Mouse (Mus musculus): ENCODE results near the gene Gm8453. TPM values are rescaled to one million over a fixed set of nuclear protein-coding genes. Genes with fewer than 3 reads are reported as not detected.
"Not testable (repeated sequence)": the region's sequence is repeated elsewhere in the genome, so short reads cannot be mapped to it uniquely, and the experiment has no call there.

Gene Gm8453
- total RNA-seq (2012; rRNA removed) (not detected in 2 replicates), polyA plus RNA-seq (2012; ENCODE audit: insufficient read depth in 1 of 2, insufficient read length in 2 of 2, low read depth in 1 of 2, low replicate concordance in 2 of 2, missing spikeins in 1 of 2) (not detected)

- not testable (repeated sequence) for H3K4me3 ChIP-seq (ENCODE audit: control insufficient read depth in 1 of 2, insufficient read depth in 1 of 2, low read depth in 2 of 2, low read length in 2 of 2); H3K27ac ChIP-seq (ENCODE audit: control insufficient read depth, low read depth, low read length); H3K36me3 ChIP-seq (ENCODE audit: control insufficient read depth in 1 of 2, insufficient read depth in 2 of 2, low read length in 2 of 2); H3K79me2 ChIP-seq (ENCODE audit: control insufficient read depth, insufficient read depth, low read length, poor library complexity); DNase-seq (ENCODE audit: low read depth, low spot score); H3K27me3 ChIP-seq (ENCODE audit: control insufficient read depth in 1 of 2, insufficient read depth in 2 of 2, low read length in 2 of 2); H3K9ac ChIP-seq (ENCODE audit: control insufficient read depth, low read depth, low read length, poor library complexity, severe bottlenecking); H3K4me1 ChIP-seq (ENCODE audit: control insufficient read depth in 1 of 2, insufficient read depth in 2 of 2, low read length in 2 of 2); H3K9me3 ChIP-seq (replicated peaks; ENCODE audit: insufficient read depth, low read length)
Observed at GRCm38 (mm10) chr7:22229384-22229783, at the start of gene Gm8453. TSS of gene Gm8453 (minus strand) at chr7:22229484.

GRCm38 (mm10) chr7:22201164-22201563, 28.1 kb downstream of the Gm8453 start, which contains the start of gene Gm8653:
TSS of gene Gm8653 (minus strand) at chr7:22201264.
- H3K4me3 ChIP-seq (ENCODE audit: control insufficient read depth in 1 of 2, insufficient read depth in 1 of 2, low read depth in 2 of 2, low read length in 2 of 2); H3K4me1 ChIP-seq (ENCODE audit: control insufficient read depth in 1 of 2, insufficient read depth in 2 of 2, low read length in 2 of 2); H3K79me2 ChIP-seq (ENCODE audit: control insufficient read depth, insufficient read depth, low read length, poor library complexity); DNase-seq (ENCODE audit: low read depth, low spot score); H3K27ac ChIP-seq (ENCODE audit: control insufficient read depth, low read depth, low read length); H3K9ac ChIP-seq (ENCODE audit: control insufficient read depth, low read depth, low read length, poor library complexity, severe bottlenecking); H3K9me3 ChIP-seq (replicated peaks; ENCODE audit: insufficient read depth, low read length); H3K36me3 ChIP-seq (ENCODE audit: control insufficient read depth in 1 of 2, insufficient read depth in 2 of 2, low read length in 2 of 2); H3K27me3 ChIP-seq (ENCODE audit: control insufficient read depth in 1 of 2, insufficient read depth in 2 of 2, low read length in 2 of 2): not testable (repeated sequence)

- DNase-seq (ENCODE audit: low read depth, low spot score); H3K4me3 ChIP-seq (ENCODE audit: control insufficient read depth in 1 of 2, insufficient read depth in 1 of 2, low read depth in 2 of 2, low read length in 2 of 2); H3K27me3 ChIP-seq (ENCODE audit: control insufficient read depth in 1 of 2, insufficient read depth in 2 of 2, low read length in 2 of 2); H3K4me1 ChIP-seq (ENCODE audit: control insufficient read depth in 1 of 2, insufficient read depth in 2 of 2, low read length in 2 of 2); H3K27ac ChIP-seq (ENCODE audit: control insufficient read depth, low read depth, low read length); H3K79me2 ChIP-seq (ENCODE audit: control insufficient read depth, insufficient read depth, low read length, poor library complexity); H3K9me3 ChIP-seq (replicated peaks; ENCODE audit: insufficient read depth, low read length); H3K9ac ChIP-seq (ENCODE audit: control insufficient read depth, low read depth, low read length, poor library complexity, severe bottlenecking); H3K36me3 ChIP-seq (ENCODE audit: control insufficient read depth in 1 of 2, insufficient read depth in 2 of 2, low read length in 2 of 2): not testable (repeated sequence)
Observed at GRCm38 (mm10) chr7:22189077-22189476, 40.2 kb downstream of the Gm8453 start, which contains the start of gene Vmn1r143. TSS of gene Vmn1r143 (plus strand) at chr7:22189377.

Other genes starting within 250 kb of the Gm8453 start
- not detected in 2 replicates for gene Vmn1r137, start 234.9 kb downstream of the Gm8453 start, total RNA-seq (2012; rRNA removed)
- gene Vmn1r137, start 234.9 kb downstream of the Gm8453 start, polyA plus RNA-seq (2012; ENCODE audit: insufficient read depth in 1 of 2, insufficient read length in 2 of 2, low read depth in 1 of 2, low replicate concordance in 2 of 2, missing spikeins in 1 of 2) = not detected
- not detected in 2 replicates for gene Vmn1r138, start 200.6 kb downstream of the Gm8453 start, total RNA-seq (2012; rRNA removed)
- not detected for gene Vmn1r138, start 200.6 kb downstream of the Gm8453 start, polyA plus RNA-seq (2012; ENCODE audit: insufficient read depth in 1 of 2, insufficient read length in 2 of 2, low read depth in 1 of 2, low replicate concordance in 2 of 2, missing spikeins in 1 of 2)
- gene Gm6176, start 173.2 kb downstream of the Gm8453 start, total RNA-seq (2012; rRNA removed) = not detected in 2 replicates
- not detected for gene Gm6176, start 173.2 kb downstream of the Gm8453 start, polyA plus RNA-seq (2012; ENCODE audit: insufficient read depth in 1 of 2, insufficient read length in 2 of 2, low read depth in 1 of 2, low replicate concordance in 2 of 2, missing spikeins in 1 of 2)
- not detected in 2 replicates for gene Vmn1r139, start 160.4 kb downstream of the Gm8453 start, total RNA-seq (2012; rRNA removed)
- not detected for gene Vmn1r139, start 160.4 kb downstream of the Gm8453 start, polyA plus RNA-seq (2012; ENCODE audit: insufficient read depth in 1 of 2, insufficient read length in 2 of 2, low read depth in 1 of 2, low replicate concordance in 2 of 2, missing spikeins in 1 of 2)
- gene Gm16451, start 111.2 kb downstream of the Gm8453 start, total RNA-seq (2012; rRNA removed) = not detected in 2 replicates
- not detected for gene Gm16451, start 111.2 kb downstream of the Gm8453 start, polyA plus RNA-seq (2012; ENCODE audit: insufficient read depth in 1 of 2, insufficient read length in 2 of 2, low read depth in 1 of 2, low replicate concordance in 2 of 2, missing spikeins in 1 of 2)
- gene Gm10666, start 94.7 kb downstream of the Gm8453 start, total RNA-seq (2012; rRNA removed) = not detected in 2 replicates
- gene Gm10666, start 94.7 kb downstream of the Gm8453 start, polyA plus RNA-seq (2012; ENCODE audit: insufficient read depth in 1 of 2, insufficient read length in 2 of 2, low read depth in 1 of 2, low replicate concordance in 2 of 2, missing spikeins in 1 of 2) = not detected
- not detected in 2 replicates for gene Vmn1r142, start 65.4 kb downstream of the Gm8453 start, total RNA-seq (2012; rRNA removed)
- not detected for gene Vmn1r142, start 65.4 kb downstream of the Gm8453 start, polyA plus RNA-seq (2012; ENCODE audit: insufficient read depth in 1 of 2, insufficient read length in 2 of 2, low read depth in 1 of 2, low replicate concordance in 2 of 2, missing spikeins in 1 of 2)
- gene Vmn1r143, start 40.1 kb downstream of the Gm8453 start, total RNA-seq (2012; rRNA removed) = not detected in 2 replicates
- not detected for gene Vmn1r143, start 40.1 kb downstream of the Gm8453 start, polyA plus RNA-seq (2012; ENCODE audit: insufficient read depth in 1 of 2, insufficient read length in 2 of 2, low read depth in 1 of 2, low replicate concordance in 2 of 2, missing spikeins in 1 of 2)
- not detected in 2 replicates for gene Gm8653, start 28.2 kb downstream of the Gm8453 start, total RNA-seq (2012; rRNA removed)
- not detected for gene Gm8653, start 28.2 kb downstream of the Gm8453 start, polyA plus RNA-seq (2012; ENCODE audit: insufficient read depth in 1 of 2, insufficient read length in 2 of 2, low read depth in 1 of 2, low replicate concordance in 2 of 2, missing spikeins in 1 of 2)
- gene Gm4187, start 100.2 kb upstream of the Gm8453 start, total RNA-seq (2012; rRNA removed) = not detected in 2 replicates
- not detected for gene Gm4187, start 100.2 kb upstream of the Gm8453 start, polyA plus RNA-seq (2012; ENCODE audit: insufficient read depth in 1 of 2, insufficient read length in 2 of 2, low read depth in 1 of 2, low replicate concordance in 2 of 2, missing spikeins in 1 of 2)
- gene Gm8660, start 141.6 kb upstream of the Gm8453 start, total RNA-seq (2012; rRNA removed) = not detected in 2 replicates
- gene Gm8660, start 141.6 kb upstream of the Gm8453 start, polyA plus RNA-seq (2012; ENCODE audit: insufficient read depth in 1 of 2, insufficient read length in 2 of 2, low read depth in 1 of 2, low replicate concordance in 2 of 2, missing spikeins in 1 of 2) = not detected
- not detected in 2 replicates for gene Vmn1r148, start 184.1 kb upstream of the Gm8453 start, total RNA-seq (2012; rRNA removed)
- not detected for gene Vmn1r148, start 184.1 kb upstream of the Gm8453 start, polyA plus RNA-seq (2012; ENCODE audit: insufficient read depth in 1 of 2, insufficient read length in 2 of 2, low read depth in 1 of 2, low replicate concordance in 2 of 2, missing spikeins in 1 of 2)
- not detected in 2 replicates for gene Vmn1r149, start 208.7 kb upstream of the Gm8453 start, total RNA-seq (2012; rRNA removed)
- gene Vmn1r149, start 208.7 kb upstream of the Gm8453 start, polyA plus RNA-seq (2012; ENCODE audit: insufficient read depth in 1 of 2, insufficient read length in 2 of 2, low read depth in 1 of 2, low replicate concordance in 2 of 2, missing spikeins in 1 of 2) = not detected
- gene Gm10665, start 234.6 kb upstream of the Gm8453 start, total RNA-seq (2012; rRNA removed) = not detected in 2 replicates
- gene Gm10665, start 234.6 kb upstream of the Gm8453 start, polyA plus RNA-seq (2012; ENCODE audit: insufficient read depth in 1 of 2, insufficient read length in 2 of 2, low read depth in 1 of 2, low replicate concordance in 2 of 2, missing spikeins in 1 of 2) = not detected